Mouse (Mus musculus) lung, postnatal 0 days (tissue): ENCODE measurements at regions not wholly inside any gene's neighbourhood (a gene's known extent, or its start where the extent isn't known, plus 50 kb on each side); places are given as distances from the start of the nearest gene placed in this dataset.

Experiments used
- ATAC-seq: fragments of 200-750 bp; cut with Nextera tagmentation; 2 replicates; pipeline ENCODE4 v1.8.0; 2017; ENCODE audit warnings: moderate library complexity
- DNase-seq: peaks from one replicate; pipeline ENCODE4 v3.0.0-alpha.2; 2016; ENCODE audit warnings: low spot score
- H3K27ac ChIP-seq: fragments of 300-500 bp; sonication (generic); 2 replicates; pipeline ENCODE4 v1.5.1; 2014; ENCODE audit warnings: antibody characterized with exemption, mild to moderate bottlenecking, low read length, mixed read lengths
- H3K27me3 ChIP-seq: fragments of 300-500 bp; sonication (generic); replicated peaks from 2 replicates; pipeline ENCODE4 v1.6.1; 2014; ENCODE audit warnings: low read length, mixed read lengths; ENCODE audit not compliant: insufficient read depth
- H3K36me3 ChIP-seq: fragments of 300-500 bp; sonication (generic); 2 replicates; pipeline ENCODE4 v1.6.1; 2014; ENCODE audit warnings: low read length, mixed read lengths; ENCODE audit not compliant: insufficient read depth
- H3K4me1 ChIP-seq: fragments of 300-500 bp; sonication (generic); 2 replicates; pipeline ENCODE4 v1.6.1; 2014; ENCODE audit warnings: antibody characterized with exemption, low read depth, low read length, mixed read lengths; ENCODE audit not compliant: insufficient read depth
- H3K4me2 ChIP-seq: fragments of 300-500 bp; sonication (generic); replicated peaks from 2 replicates; pipeline ENCODE4 v1.6.1; 2014; ENCODE audit warnings: low read depth, mild to moderate bottlenecking, low read length, moderate library complexity, mixed read lengths
- H3K4me3 ChIP-seq: fragments of 300-500 bp; sonication (generic); 2 replicates; pipeline ENCODE4 v1.5.1; 2014; ENCODE audit warnings: low read depth, low read length
- H3K9ac ChIP-seq: fragments of 300-500 bp; sonication (generic); replicated peaks from 2 replicates; pipeline ENCODE4 v1.6.1; 2014; ENCODE audit warnings: low read depth, mild to moderate bottlenecking
- H3K9me3 ChIP-seq: fragments of 300-500 bp; sonication (generic); 2 replicates; pipeline ENCODE4 v1.6.1; 2016; ENCODE audit warnings: low read length, mixed read lengths
- CTCF ChIP-seq: IDR thresholded peaks from 2 replicates; pipeline ENCODE4 v1.5.1; 2016; ENCODE audit warnings: antibody characterized with exemption, mild to moderate bottlenecking
- EP300 ChIP-seq: IDR thresholded peaks from 2 replicates; pipeline ENCODE4 v1.6.1; 2016; ENCODE audit warnings: antibody characterized with exemption, mild to moderate bottlenecking, control low read depth
- WGBS: fragments of 180-500 bp; shearing (Covaris S2); extraction: QIAGEN DNeasy Blood & Tissue Kit; methylation state at CpG from one replicate; pipeline ENCODE4 v1.1.7; 2014; 5-methylcytosine and 5-hydroxymethylcytosine counted together

DNA sequence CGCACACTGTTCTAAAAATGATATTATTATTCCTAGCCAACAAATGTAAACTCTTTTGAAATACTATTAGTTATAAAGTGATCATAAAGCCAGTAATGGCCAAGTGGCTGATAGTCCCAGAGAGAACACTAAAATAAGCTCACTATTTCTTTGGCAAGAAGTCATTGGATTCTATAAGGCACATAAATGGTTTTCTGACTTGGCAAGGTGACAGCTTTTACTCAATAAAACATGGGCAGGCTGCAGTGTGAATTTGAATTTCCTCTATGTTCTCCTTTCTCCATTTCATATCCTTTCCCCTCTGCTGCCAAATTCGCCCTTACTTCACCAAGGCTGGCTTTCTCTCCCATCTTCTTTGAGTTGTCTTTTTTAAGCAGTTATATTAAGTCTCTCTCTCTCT lies 117.6 kb upstream of the Fgf10 start:
- H3K4me1 ChIP-seq, result no peaks in the 10 kb centered on the region
- ATAC-seq, result no peak
- WGBS, result 59% methylated on average over 2 of the region's 2 CpGs

DNA sequence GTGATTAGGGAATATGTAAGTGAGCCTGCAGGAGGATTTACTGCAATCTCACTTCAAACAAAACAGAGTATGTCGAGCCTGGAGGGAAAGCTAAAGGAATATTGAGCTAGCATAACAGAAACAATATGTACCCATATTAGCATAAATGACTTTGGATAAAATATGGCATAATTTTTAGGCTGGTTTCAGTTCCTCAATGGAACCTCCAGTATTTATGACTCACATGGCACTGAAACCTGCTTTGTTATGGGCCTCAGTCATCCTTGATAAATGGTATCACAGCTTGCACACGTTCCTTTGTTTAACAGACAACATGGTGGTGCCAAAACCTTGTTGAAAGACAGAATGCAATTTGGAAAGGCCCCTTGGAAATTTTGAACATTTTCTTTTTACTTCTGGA lies 130.8 kb upstream of the Fgf10 start:
- Histone ChIP-seq H3K4me2 (no peak overlapping the region), H3K4me1 (no peaks in the 10 kb centered on the region), H3K27me3 (no peaks in the 10 kb centered on the region), H3K4me3 (no peak overlapping the region), H3K27ac (no peak overlapping the region), H3K9me3 (no peaks in the 10 kb centered on the region), H3K36me3 (no peaks in the 10 kb centered on the region), H3K9ac (no peak overlapping the region)
- DNase-seq (no peak), ATAC-seq (no peak)
- TF ChIP-seq EP300, result no peak
- no peak for TF ChIP-seq CTCF
- WGBS, result 36% methylated on average over 2 of the region's 2 CpGs

More for the DNA sequence above, 117.6 kb upstream of the Fgf10 start:
- DNase-seq, result no peak
- no peak overlapping the region for H3K27ac ChIP-seq
- no peak overlapping the region for H3K9ac ChIP-seq
- no peaks in the 10 kb centered on the region for H3K36me3 ChIP-seq
- no peak for TF ChIP-seq EP300
- TF ChIP-seq CTCF, result no peak
- H3K9me3 ChIP-seq, result no peaks in the 10 kb centered on the region
- H3K4me2 ChIP-seq, result no peak overlapping the region
- H3K4me3 ChIP-seq, result no peak overlapping the region
- no peaks in the 10 kb centered on the region for H3K27me3 ChIP-seq

DNA sequence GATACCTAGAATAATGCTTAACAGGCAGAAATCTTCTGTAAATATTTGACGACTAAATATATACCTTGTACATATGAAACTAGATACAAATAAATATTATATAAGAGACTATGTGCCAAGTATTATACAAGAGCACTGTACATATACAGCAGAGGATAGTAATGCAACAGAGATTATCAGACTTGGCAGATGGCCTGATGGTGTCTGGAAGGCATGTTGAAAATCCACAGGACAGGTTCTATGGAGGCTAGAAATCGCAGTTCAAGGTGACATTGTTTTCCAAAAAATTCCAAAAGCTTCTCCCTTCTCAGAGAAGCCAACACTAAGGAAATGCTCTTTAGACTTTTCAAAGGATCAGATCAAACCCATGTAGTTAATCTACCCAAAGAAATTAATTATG lies 126.9 kb upstream of the Mrps30 start:
- Histone ChIP-seq H3K9me3 (no peaks in the 10 kb centered on the region), H3K9ac (no peak overlapping the region), H3K4me1 (no peaks in the 10 kb centered on the region), H3K4me2 (no peak overlapping the region), H3K27me3 (no peaks in the 10 kb centered on the region), H3K36me3 (no peaks in the 10 kb centered on the region), H3K27ac (no peak overlapping the region), H3K4me3 (no peak overlapping the region)
- 82% methylated on average over 2 of the region's 2 CpGs for WGBS
- TF ChIP-seq CTCF (no peak), EP300 (no peak)
- no peak for ATAC-seq
- no peak for DNase-seq

DNA sequence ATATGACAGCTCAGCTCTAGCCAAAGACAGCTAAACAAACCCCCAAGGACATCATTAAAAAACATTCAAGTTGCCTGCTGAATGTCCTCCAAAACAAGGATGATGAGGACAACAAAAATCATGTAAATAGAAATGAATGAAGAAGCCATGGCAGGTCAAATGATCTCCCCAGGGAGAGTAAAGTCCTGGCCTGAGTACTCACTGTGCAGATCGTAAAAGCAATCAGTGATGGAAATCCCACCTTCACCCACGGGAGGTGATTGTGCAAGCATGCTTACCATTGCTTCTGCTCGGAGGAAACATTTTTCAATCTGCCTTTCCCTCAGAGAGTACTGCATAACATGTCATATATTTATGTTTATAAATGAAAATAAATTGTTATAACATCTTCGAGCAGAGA lies 119.1 kb upstream of the Mrps30 start:
- no peaks in the 10 kb centered on the region for H3K27me3 ChIP-seq
- H3K27ac ChIP-seq, result no peak overlapping the region
- no peak for TF ChIP-seq CTCF
- no peak for TF ChIP-seq EP300
- H3K9ac ChIP-seq, result no peak overlapping the region
- no peaks in the 10 kb centered on the region for H3K4me1 ChIP-seq
- H3K4me3 ChIP-seq, result no peak overlapping the region
- no peak for DNase-seq
- no peaks in the 10 kb centered on the region for H3K9me3 ChIP-seq
- no peaks in the 10 kb centered on the region for H3K36me3 ChIP-seq
- H3K4me2 ChIP-seq, result no peak overlapping the region
- 50% methylated on average over 4 of the region's 4 CpGs for WGBS
- ATAC-seq, result no peak

DNA sequence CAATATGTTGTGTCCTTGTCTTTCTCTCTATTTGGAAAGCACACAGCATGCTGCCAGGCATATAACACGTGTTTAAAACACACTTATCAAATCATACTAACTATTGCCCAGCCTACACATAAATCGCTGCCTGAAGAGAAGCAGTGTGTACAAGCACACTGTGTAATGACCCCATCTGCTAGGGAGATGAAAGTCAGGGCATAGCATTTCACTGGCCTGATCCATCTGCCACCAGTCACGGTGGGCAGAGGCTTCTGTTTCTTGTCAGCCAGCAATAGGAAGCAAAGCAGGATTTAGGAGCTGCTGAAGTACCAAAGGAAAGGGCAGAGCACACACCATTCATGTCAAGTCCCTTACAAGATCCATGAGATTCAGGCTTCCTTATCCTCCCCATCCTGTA lies 103.6 kb upstream of the Mrps30 start:
- H3K27me3 ChIP-seq, result no peaks in the 10 kb centered on the region
- H3K4me2 ChIP-seq, result no peak overlapping the region
- no peaks in the 10 kb centered on the region for H3K9me3 ChIP-seq
- TF ChIP-seq EP300 (no peak), CTCF (no peak)
- no peak for ATAC-seq
- no peak overlapping the region for H3K4me3 ChIP-seq
- H3K27ac ChIP-seq, result no peak overlapping the region
- 33% methylated on average over 3 of the region's 3 CpGs for WGBS
- H3K9ac ChIP-seq, result no peak overlapping the region
- H3K4me1 ChIP-seq, result no peaks in the 10 kb centered on the region
- H3K36me3 ChIP-seq, result no peaks in the 10 kb centered on the region
- no peak for DNase-seq

DNA sequence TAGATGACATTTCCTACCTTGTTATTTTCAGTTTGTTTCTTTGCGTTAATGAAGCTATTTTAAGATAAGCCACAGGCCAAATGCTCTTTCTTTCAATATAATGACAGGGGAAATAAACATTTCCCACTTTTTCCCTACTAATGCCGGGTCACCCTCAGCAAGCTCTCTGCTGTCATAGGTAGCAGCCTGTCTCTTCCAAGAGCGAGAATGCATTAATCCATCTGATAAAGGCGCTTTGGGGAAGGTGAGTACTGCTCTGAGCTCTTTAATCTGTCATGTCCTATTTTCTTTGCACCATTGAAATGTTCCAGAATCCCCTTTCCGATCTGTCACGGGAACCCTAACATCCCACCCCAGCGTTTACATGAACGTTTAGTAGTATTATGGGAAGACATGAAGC lies 96.0 kb upstream of the Mrps30 start:
- H3K9ac ChIP-seq, result no peak overlapping the region
- TF ChIP-seq CTCF, result no peak
- TF ChIP-seq EP300, result no peak
- no peak for DNase-seq
- H3K4me3 ChIP-seq, result no peak overlapping the region
- H3K27me3 ChIP-seq, result no peaks in the 10 kb centered on the region
- no peaks in the 10 kb centered on the region for H3K36me3 ChIP-seq
- ATAC-seq, result no peak
- H3K4me2 ChIP-seq, result no peak overlapping the region
- H3K9me3 ChIP-seq, result no peaks in the 10 kb centered on the region
- 39% methylated on average over 8 of the region's 8 CpGs for WGBS
- H3K4me1 ChIP-seq, result no peaks in the 10 kb centered on the region
- H3K27ac ChIP-seq, result no peak overlapping the region

DNA sequence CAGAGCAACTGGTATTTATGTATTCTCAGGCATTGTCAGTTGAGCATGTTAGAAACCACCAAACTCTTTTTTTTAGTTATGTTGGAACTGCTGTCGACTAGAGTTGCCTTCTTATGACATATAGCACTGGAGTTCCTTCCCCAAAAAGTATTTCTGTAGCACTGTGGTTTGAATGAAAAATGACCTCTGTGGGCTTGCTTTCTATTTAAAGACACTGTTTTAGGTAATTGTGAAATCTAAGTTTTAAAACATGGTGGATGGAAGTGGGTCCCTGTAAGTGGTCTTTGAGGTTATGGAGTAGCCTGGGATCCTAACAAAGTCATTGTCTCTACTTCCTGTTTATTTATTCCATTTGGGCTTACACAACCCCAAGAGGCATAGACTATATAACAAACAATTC lies 93.2 kb upstream of the Mrps30 start:
- no peak overlapping the region for H3K27ac ChIP-seq
- no peak for DNase-seq
- no peak for ATAC-seq

More for the DNA sequence above, 93.2 kb upstream of the Mrps30 start:
- TF ChIP-seq EP300, result no peak
- no peak for TF ChIP-seq CTCF
- Histone ChIP-seq H3K4me3 (no peak overlapping the region), H3K4me2 (no peak overlapping the region), H3K27me3 (no peaks in the 10 kb centered on the region), H3K9ac (no peak overlapping the region), H3K4me1 (no peaks in the 10 kb centered on the region), H3K9me3 (no peaks in the 10 kb centered on the region), H3K36me3 (no peaks in the 10 kb centered on the region)
- WGBS, result 70% methylated on average over 1 of the region's 1 CpGs
